Mouse (Mus musculus): Measurements from ENCODE around the gene B4galt2. TPM values are rescaled to one million over a fixed set of nuclear protein-coding genes. Genes with fewer than 3 reads are reported as not detected.
A peak's percentile ranks its signal among the peaks of the same experiment; 100 is the strongest.

The B4galt2 gene
- polyA plus RNA-seq, 1 experiment, result 1.3 TPM

- Histone ChIP-seq H3K4me3 (ENCODE audit: insufficient read depth, low read depth, low read length) (peak overlapping the region; percentile 84), H3K27ac (replicated peaks; ENCODE audit: low read depth, low read length) (no peak overlapping the region)
Measured at GRCm38 (mm10) chr4:117890750-117891149, 7.5 kb upstream of the B4galt2 start.

GRCm38 (mm10) chr4:117890031-117890430 is 6.7 kb upstream of the B4galt2 start:
- Histone ChIP-seq H3K4me1 (ENCODE audit: control insufficient read depth, insufficient read depth, insufficient read length, low read length) (peaks cover 5% of the 10 kb centered on the region; the same call in 1 of the 2 replicates), H3K4me3 (ENCODE audit: insufficient read depth, low read depth, low read length) (no peak overlapping the region), H3K27ac (replicated peaks; ENCODE audit: low read depth, low read length) (no peak overlapping the region)

More at GRCm38 (mm10) chr4:117890750-117891149, 7.5 kb upstream of the B4galt2 start:
- peaks cover 5% of the 10 kb centered on the region; the same call in 1 of the 2 replicates for H3K4me1 ChIP-seq (ENCODE audit: control insufficient read depth, insufficient read depth, insufficient read length, low read length)

- H3K4me1 ChIP-seq (ENCODE audit: control insufficient read depth, insufficient read depth, insufficient read length, low read length), result peaks cover 5% of the 10 kb centered on the region; the same call in 1 of the 2 replicates
- H3K27ac ChIP-seq (replicated peaks; ENCODE audit: low read depth, low read length), result no peak overlapping the region
- H3K4me3 ChIP-seq (ENCODE audit: insufficient read depth, low read depth, low read length), result no peak overlapping the region
Measured at GRCm38 (mm10) chr4:117889471-117889870, 6.2 kb upstream of the B4galt2 start.

- Histone ChIP-seq H3K4me3 (ENCODE audit: insufficient read depth, low read depth, low read length) (no peak overlapping the region), H3K4me1 (ENCODE audit: control insufficient read depth, insufficient read depth, insufficient read length, low read length) (peaks cover 8% of the 10 kb centered on the region), H3K27ac (replicated peaks; ENCODE audit: low read depth, low read length) (no peak overlapping the region)
Measured at GRCm38 (mm10) chr4:117887920-117888319, 4.6 kb upstream of the B4galt2 start.

- H3K4me1 ChIP-seq (ENCODE audit: control insufficient read depth, insufficient read depth, insufficient read length, low read length), result peaks cover 8% of the 10 kb centered on the region
- H3K27ac ChIP-seq (replicated peaks; ENCODE audit: low read depth, low read length), result peak within 1 kb of the TSS; percentile 60; the same call in 1 of the 2 replicates
Measured at GRCm38 (mm10) chr4:117887133-117887532, 3.8 kb upstream of the B4galt2 start, which contains the start of gene Atp6v0b. Gene Atp6v0b (minus strand): TSS chr4:117887333.

GRCm38 (mm10) chr4:117886644-117887043 is 3.4 kb upstream of the B4galt2 start:
- Histone ChIP-seq H3K4me3 (ENCODE audit: insufficient read depth, low read depth, low read length) (peak overlapping the region; percentile 81), H3K27ac (replicated peaks; ENCODE audit: low read depth, low read length) (peak overlapping the region; percentile 60; the same call in 1 of the 2 replicates), H3K4me1 (ENCODE audit: control insufficient read depth, insufficient read depth, insufficient read length, low read length) (peaks cover 8% of the 10 kb centered on the region)

More at GRCm38 (mm10) chr4:117887133-117887532, 3.8 kb upstream of the B4galt2 start, which contains the start of gene Atp6v0b:
- peak within 1 kb of the TSS; percentile 81 for H3K4me3 ChIP-seq (ENCODE audit: insufficient read depth, low read depth, low read length)

- Histone ChIP-seq H3K27ac (replicated peaks; ENCODE audit: low read depth, low read length) (no peak overlapping the region), H3K4me3 (ENCODE audit: insufficient read depth, low read depth, low read length) (peak overlapping the region; percentile 81)
Measured at GRCm38 (mm10) chr4:117885994-117886393, 2.7 kb upstream of the B4galt2 start.

GRCm38 (mm10) chr4:117885093-117885492 is 1.8 kb upstream of the B4galt2 start:
- Histone ChIP-seq H3K4me3 (ENCODE audit: insufficient read depth, low read depth, low read length) (no peak overlapping the region), H3K4me1 (ENCODE audit: control insufficient read depth, insufficient read depth, insufficient read length, low read length) (peaks cover 8% of the 10 kb centered on the region)

More at GRCm38 (mm10) chr4:117885994-117886393, 2.7 kb upstream of the B4galt2 start:
- H3K4me1 ChIP-seq (ENCODE audit: control insufficient read depth, insufficient read depth, insufficient read length, low read length), result peaks cover 8% of the 10 kb centered on the region

GRCm38 (mm10) chr4:117884146-117884545 is 859 bp upstream of the B4galt2 start:
- H3K4me1 ChIP-seq (ENCODE audit: control insufficient read depth, insufficient read depth, insufficient read length, low read length), result peaks cover 8% of the 10 kb centered on the region
- H3K4me3 ChIP-seq (ENCODE audit: insufficient read depth, low read depth, low read length), result no peak overlapping the region
- no peak overlapping the region for H3K27ac ChIP-seq (replicated peaks; ENCODE audit: low read depth, low read length)

More at GRCm38 (mm10) chr4:117885093-117885492, 1.8 kb upstream of the B4galt2 start:
- H3K27ac ChIP-seq (replicated peaks; ENCODE audit: low read depth, low read length), result no peak overlapping the region

- no peak overlapping the region for H3K4me3 ChIP-seq (ENCODE audit: insufficient read depth, low read depth, low read length)
- H3K27ac ChIP-seq (replicated peaks; ENCODE audit: low read depth, low read length), result no peak overlapping the region
- H3K4me1 ChIP-seq (ENCODE audit: control insufficient read depth, insufficient read depth, insufficient read length, low read length), result peaks cover 3% of the 10 kb centered on the region
Measured at GRCm38 (mm10) chr4:117878703-117879102, 4.6 kb downstream of the B4galt2 start.

- H3K27ac ChIP-seq (replicated peaks; ENCODE audit: low read depth, low read length), result no peak overlapping the region
- no peaks in the 10 kb centered on the region for H3K4me1 ChIP-seq (ENCODE audit: control insufficient read depth, insufficient read depth, insufficient read length, low read length)
- no peak overlapping the region for H3K4me3 ChIP-seq (ENCODE audit: insufficient read depth, low read depth, low read length)
Measured at GRCm38 (mm10) chr4:117878301-117878700, 5.0 kb downstream of the B4galt2 start.

- Histone ChIP-seq H3K27ac (replicated peaks; ENCODE audit: low read depth, low read length) (no peak overlapping the region), H3K4me1 (ENCODE audit: control insufficient read depth, insufficient read depth, insufficient read length, low read length) (no peaks in the 10 kb centered on the region)
Measured at GRCm38 (mm10) chr4:117873615-117874014, 9.7 kb downstream of the B4galt2 start.

GRCm38 (mm10) chr4:117872471-117872886 is 10.8 kb downstream of the B4galt2 start, which contains the start of gene Ccdc24:
Gene Ccdc24 (minus strand): TSS chr4:117872557.
- Histone ChIP-seq H3K4me1 (ENCODE audit: control insufficient read depth, insufficient read depth, insufficient read length, low read length) (no peaks in the 10 kb centered on the region), H3K4me3 (ENCODE audit: insufficient read depth, low read depth, low read length) (no peak within 1 kb of the TSS), H3K27ac (replicated peaks; ENCODE audit: low read depth, low read length) (no peak within 1 kb of the TSS)

More at GRCm38 (mm10) chr4:117873615-117874014, 9.7 kb downstream of the B4galt2 start:
- H3K4me3 ChIP-seq (ENCODE audit: insufficient read depth, low read depth, low read length), result no peak overlapping the region

GRCm38 (mm10) chr4:117871787-117872186 is 11.5 kb downstream of the B4galt2 start:
- no peaks in the 10 kb centered on the region for H3K4me1 ChIP-seq (ENCODE audit: control insufficient read depth, insufficient read depth, insufficient read length, low read length)
- H3K27ac ChIP-seq (replicated peaks; ENCODE audit: low read depth, low read length), result no peak overlapping the region
- H3K4me3 ChIP-seq (ENCODE audit: insufficient read depth, low read depth, low read length), result no peak overlapping the region

- H3K27ac ChIP-seq (replicated peaks; ENCODE audit: low read depth, low read length), result no peak overlapping the region
- no peak overlapping the region for H3K4me3 ChIP-seq (ENCODE audit: insufficient read depth, low read depth, low read length)
- H3K4me1 ChIP-seq (ENCODE audit: control insufficient read depth, insufficient read depth, insufficient read length, low read length), result no peaks in the 10 kb centered on the region
Measured at GRCm38 (mm10) chr4:117870437-117870836, 12.8 kb downstream of the B4galt2 start.

- Histone ChIP-seq H3K4me3 (ENCODE audit: insufficient read depth, low read depth, low read length) (no peak overlapping the region), H3K4me1 (ENCODE audit: control insufficient read depth, insufficient read depth, insufficient read length, low read length) (no peaks in the 10 kb centered on the region), H3K27ac (replicated peaks; ENCODE audit: low read depth, low read length) (no peak overlapping the region)
Measured at GRCm38 (mm10) chr4:117869317-117869716, 14.0 kb downstream of the B4galt2 start.

Data from brown adipose tissue, adult 24 weeks (tissue).